Mouse (Mus musculus) thymus, adult 2 months (tissue): ENCODE data around the gene Ltbp3.

ENCODE experiments used
- CTCF ChIP-seq: fragments of 200-500 bp; IDR thresholded peaks from 2 replicates; pipeline ENCODE4 v1.5.1; 2012; ENCODE audit warnings: mild to moderate bottlenecking, control low read depth, low read length, moderate library complexity, borderline replicate concordance; ENCODE audit not compliant: control insufficient read depth, poor library complexity, insufficient read depth; ENCODE audit errors: extremely low read depth
- POLR2A ChIP-seq: fragments of 200-500 bp; IDR thresholded peaks from 2 replicates; pipeline ENCODE4 v1.6.1; 2012; ENCODE audit warnings: mild to moderate bottlenecking, low read length, control low read depth, moderate library complexity; ENCODE audit not compliant: control insufficient read depth, poor library complexity, insufficient read depth; ENCODE audit errors: extremely low read depth

GRCm38 (mm10) chr19:5767271-5767670 is 26.6 kb downstream of the Ltbp3 start:
- TF ChIP-seq POLR2A (no peak), CTCF (no peak)
